Mouse (Mus musculus): ENCODE measurements around the gene Pdik1l. TPM values are rescaled to one million over a fixed set of nuclear protein-coding genes. Genes with fewer than 3 reads are reported as not detected.

Gene Pdik1l
- total and polyA plus RNA-seq, 2 experiments from 2014 or later, result 30.8 to 44.8 TPM

DNA sequence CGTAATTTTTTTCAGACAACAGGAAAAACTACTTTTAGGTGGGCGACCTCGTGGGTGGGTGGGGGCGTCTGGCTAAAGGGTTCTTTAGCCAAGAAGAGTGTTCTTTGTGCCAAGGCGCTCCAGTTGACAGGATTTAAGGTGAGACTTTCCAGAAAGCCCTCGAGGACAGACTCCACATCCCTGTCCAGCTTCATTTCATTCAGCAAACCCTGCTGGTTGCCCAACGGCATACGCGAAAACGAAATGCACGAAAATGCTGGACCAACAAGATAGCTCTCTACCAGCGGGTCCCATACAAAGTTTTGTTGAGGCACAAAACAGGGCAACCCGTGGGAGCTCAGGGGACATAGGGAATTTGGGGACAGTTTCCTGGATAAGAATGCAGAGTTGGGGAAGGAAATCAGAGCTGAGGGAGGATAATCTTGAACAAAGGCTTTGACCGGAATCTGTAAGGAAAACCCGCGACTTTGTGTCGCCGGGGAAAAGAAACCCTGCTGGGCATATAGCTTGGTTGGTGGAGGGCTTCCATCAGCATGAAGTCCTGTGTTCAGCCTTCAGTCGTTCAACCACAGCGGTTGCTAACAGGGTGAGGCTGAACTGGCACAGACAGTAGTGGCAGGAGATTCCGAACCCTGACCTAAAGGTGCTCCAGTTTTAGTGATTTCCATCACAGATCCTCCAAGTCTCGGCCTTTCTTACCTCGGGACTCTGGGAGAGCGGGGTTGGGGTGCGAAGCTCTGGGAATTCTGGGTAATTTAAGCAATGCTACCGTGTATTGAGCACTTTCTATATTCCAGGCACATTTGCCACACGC lies 37.4 kb downstream of the Pdik1l start:
- H3K4me1 ChIP-seq (ENCODE audit: insufficient read depth, low read length), result 0 out of 2 replicates have a peak, but pooled peaks cover 7% of the 10 kb centered on the region
- WGBS, result 6% methylated on average over 27 of the region's 27 CpGs

DNA sequence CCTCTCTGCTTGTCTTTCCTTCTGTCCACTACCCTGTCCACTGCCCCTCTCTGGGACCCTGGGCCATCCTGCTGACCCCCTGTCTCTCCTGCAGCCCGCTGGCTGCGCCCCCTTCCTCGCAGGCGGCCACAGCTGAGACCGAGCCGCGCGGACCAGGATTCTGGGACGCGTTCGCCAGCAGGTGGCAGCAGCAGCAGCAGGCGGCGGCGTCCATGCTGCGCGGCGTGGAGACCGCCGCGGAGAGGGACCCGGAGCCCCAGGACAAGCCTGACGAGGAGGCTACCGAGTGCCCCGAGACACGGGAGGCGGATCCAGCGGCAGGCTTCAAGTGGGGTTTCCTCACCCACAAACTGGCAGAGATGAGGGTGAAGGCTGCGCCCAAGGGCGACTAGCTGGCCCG lies 38.0 kb downstream of the Pdik1l start:
- Histone ChIP-seq H3K4me2 (ENCODE audit: low read depth, low read length, poor library complexity, severe bottlenecking) (peak overlapping the region; percentile 77), H3K9ac (replicated peaks; ENCODE audit: low read length, poor library complexity, severe bottlenecking) (peak overlapping the region; percentile 40), H3K27me3 (ENCODE audit: insufficient read depth, low read length) (peaks cover 33% of the 10 kb centered on the region), H3K4me1 (ENCODE audit: insufficient read depth, low read length) (peaks cover 8% of the 10 kb centered on the region; the same call in 1 of the 2 replicates), H3K27ac (ENCODE audit: low read depth, low read length) (no peak overlapping the region), H3K9me3 (ENCODE audit: low read length) (no peaks in the 10 kb centered on the region), H3K4me3 (ENCODE audit: low read depth, low read length) (peak overlapping the region; percentile 55), H3K36me3 (ENCODE audit: insufficient read depth, low read length) (no peaks in the 10 kb centered on the region)
- WGBS, result 2% methylated on average over 30 of the region's 30 CpGs
- TF ChIP-seq CTCF (IDR thresholded peaks at IDR 0.05), result peak; percentile 96
- peak; percentile 65 for DNase-seq (ENCODE audit: low spot score)
- ATAC-seq (ENCODE audit: low FRiP score), result no peak

More for the DNA sequence above, 37.4 kb downstream of the Pdik1l start:
- Histone ChIP-seq H3K36me3 (ENCODE audit: insufficient read depth, low read length) (no peaks in the 10 kb centered on the region), H3K4me2 (ENCODE audit: low read depth, low read length, poor library complexity, severe bottlenecking) (peak overlapping the region; percentile 77), H3K27me3 (ENCODE audit: insufficient read depth, low read length) (peaks cover 38% of the 10 kb centered on the region), H3K4me3 (ENCODE audit: low read depth, low read length) (peak overlapping the region; percentile 55), H3K9me3 (ENCODE audit: low read length) (no peaks in the 10 kb centered on the region), H3K27ac (ENCODE audit: low read depth, low read length) (no peak overlapping the region), H3K9ac (replicated peaks; ENCODE audit: low read length, poor library complexity, severe bottlenecking) (peak overlapping the region; percentile 66; the same call in 1 of the 2 replicates)
- TF ChIP-seq CTCF (IDR thresholded peaks at IDR 0.05), result no peak
- DNase-seq (ENCODE audit: low spot score), result no peak
- ATAC-seq (ENCODE audit: low FRiP score), result no peak

DNA sequence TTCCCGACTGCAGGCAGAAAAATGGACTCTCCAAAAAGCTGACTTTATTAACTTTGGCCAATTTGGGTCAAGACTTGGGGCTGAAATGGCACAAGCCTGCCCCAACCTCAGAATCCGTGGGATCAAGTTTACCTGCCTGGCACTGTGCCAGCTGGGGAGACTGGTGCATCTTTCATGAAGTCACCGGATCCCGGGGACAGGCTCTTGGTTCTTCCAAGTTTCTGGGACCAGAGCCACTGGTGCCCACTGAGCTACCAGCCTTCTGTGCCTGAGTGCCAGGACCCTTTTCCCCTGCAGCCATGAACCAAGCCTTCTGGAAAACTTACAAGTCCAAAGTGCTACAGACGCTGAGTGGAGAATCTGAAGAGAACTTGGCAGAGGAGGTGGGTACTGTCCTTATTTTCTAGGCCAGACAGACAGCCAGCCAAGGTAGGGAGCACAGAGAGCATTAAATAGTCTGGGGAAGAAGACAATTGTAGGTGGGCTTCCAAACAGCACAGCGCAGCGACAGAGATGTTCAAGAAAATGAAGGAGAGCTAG lies 40.9 kb downstream of the Pdik1l start, which contains the start of gene Gm30191:
Gm30191 (plus strand) TSS at position 217 of the 540 bp plus-strand sequence.
- H3K4me1 ChIP-seq (ENCODE audit: insufficient read depth, low read length), result peaks cover 12% of the 10 kb centered on the region; the same call in 1 of the 2 replicates

DNA sequence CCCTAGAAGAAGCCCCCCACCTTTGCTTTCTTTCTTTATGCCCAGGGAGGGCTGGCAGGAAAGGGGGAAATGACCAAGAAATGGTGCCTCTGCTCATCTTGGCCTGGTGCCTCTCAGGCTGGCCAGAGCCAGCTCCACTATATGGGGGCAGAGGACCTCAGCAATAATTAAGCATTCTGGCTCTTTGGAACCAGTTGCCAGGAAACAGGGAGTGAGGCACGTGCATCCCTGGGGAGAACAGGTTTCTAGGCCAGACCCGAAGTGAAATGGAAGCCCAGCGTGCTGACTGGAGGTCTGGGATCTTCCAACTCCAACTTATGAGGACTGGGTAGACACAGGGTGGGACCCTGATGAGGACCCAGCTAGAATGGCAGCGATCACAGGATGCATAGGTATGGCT lies 41.4 kb downstream of the Pdik1l start:
- H3K4me3 ChIP-seq (ENCODE audit: low read depth, low read length), result no peak overlapping the region
- H3K27ac ChIP-seq (ENCODE audit: low read depth, low read length), result no peak overlapping the region
- no peak overlapping the region for H3K4me2 ChIP-seq (ENCODE audit: low read depth, low read length, poor library complexity, severe bottlenecking)
- WGBS, result 16% methylated on average over 4 of the region's 4 CpGs
- no peaks in the 10 kb centered on the region for H3K36me3 ChIP-seq (ENCODE audit: insufficient read depth, low read length)
- H3K9me3 ChIP-seq (ENCODE audit: low read length), result no peaks in the 10 kb centered on the region
- ATAC-seq (ENCODE audit: low FRiP score) (no peak), DNase-seq (ENCODE audit: low spot score) (peak; percentile 80)
- H3K9ac ChIP-seq (replicated peaks; ENCODE audit: low read length, poor library complexity, severe bottlenecking), result no peak overlapping the region
- H3K27me3 ChIP-seq (ENCODE audit: insufficient read depth, low read length), result peaks cover 16% of the 10 kb centered on the region
- no peak for TF ChIP-seq CTCF (IDR thresholded peaks at IDR 0.05)
- peaks cover 12% of the 10 kb centered on the region; the same call in 1 of the 2 replicates for H3K4me1 ChIP-seq (ENCODE audit: insufficient read depth, low read length)

More for the DNA sequence above, 40.9 kb downstream of the Pdik1l start, which contains the start of gene Gm30191:
- H3K4me3 ChIP-seq (ENCODE audit: low read depth, low read length), result peak within 1 kb of the TSS; percentile 67
- H3K27ac ChIP-seq (ENCODE audit: low read depth, low read length), result no peak within 1 kb of the TSS
- no peak within 1 kb of the TSS for H3K9ac ChIP-seq (replicated peaks; ENCODE audit: low read length, poor library complexity, severe bottlenecking)
- H3K27me3 ChIP-seq (ENCODE audit: insufficient read depth, low read length), result peaks cover 18% of the 10 kb centered on the region
- H3K4me2 ChIP-seq (ENCODE audit: low read depth, low read length, poor library complexity, severe bottlenecking), result peak within 1 kb of the TSS; percentile 97
- peak; percentile 30 for DNase-seq (ENCODE audit: low spot score)
- 72% methylated on average over 7 of the region's 7 CpGs for WGBS
- no peaks in the 10 kb centered on the region for H3K9me3 ChIP-seq (ENCODE audit: low read length)
- H3K36me3 ChIP-seq (ENCODE audit: insufficient read depth, low read length), result no peaks in the 10 kb centered on the region
- TF ChIP-seq CTCF (IDR thresholded peaks at IDR 0.05), result no peak
- no peak for ATAC-seq (ENCODE audit: low FRiP score)

DNA sequence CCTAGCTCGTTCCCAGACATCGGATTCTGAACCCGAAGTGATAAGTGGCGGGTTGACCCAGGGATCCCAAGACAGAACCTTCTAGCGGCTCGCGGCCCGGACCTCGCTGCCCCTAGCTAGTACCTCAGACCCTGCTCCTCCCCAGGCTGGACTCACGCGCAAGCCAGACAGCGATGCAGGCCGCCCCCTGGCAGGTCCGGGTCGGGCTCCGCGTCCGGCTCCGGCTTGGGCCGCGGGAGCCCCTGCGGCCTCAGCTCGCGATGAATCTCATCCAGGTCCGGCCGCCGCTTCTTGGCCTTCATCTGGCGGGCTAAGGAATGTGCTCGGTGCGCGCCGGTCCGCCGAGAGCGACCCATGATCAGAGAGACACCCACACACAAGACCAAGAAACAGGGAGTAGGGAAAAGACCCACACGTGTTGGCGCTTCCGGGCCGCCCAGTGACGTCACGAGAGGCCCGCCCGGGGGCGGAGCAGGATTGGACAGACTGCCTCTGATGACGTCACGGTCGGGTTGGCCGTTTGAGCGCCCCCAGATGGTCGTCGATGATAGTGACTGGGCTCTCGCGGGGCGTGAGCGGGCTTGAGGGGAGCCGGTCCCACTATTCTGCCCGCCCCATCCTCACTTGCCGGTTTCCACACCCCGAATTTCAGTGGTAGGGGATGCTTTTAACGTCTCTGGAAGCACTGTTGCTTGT lies 42.4 kb downstream of the Pdik1l start, which contains the start of gene Zfp593:
Zfp593 (minus strand) TSS at position 445 of the 696 bp plus-strand sequence.
- Histone ChIP-seq H3K4me1 (ENCODE audit: insufficient read depth, low read length) (peaks cover 9% of the 10 kb centered on the region; the same call in 1 of the 2 replicates), H3K27ac (ENCODE audit: low read depth, low read length) (no peak within 1 kb of the TSS), H3K9ac (replicated peaks; ENCODE audit: low read length, poor library complexity, severe bottlenecking) (peak within 1 kb of the TSS; percentile 68), H3K4me3 (ENCODE audit: low read depth, low read length) (peak within 1 kb of the TSS; percentile 67), H3K36me3 (ENCODE audit: insufficient read depth, low read length) (no peaks in the 10 kb centered on the region), H3K4me2 (ENCODE audit: low read depth, low read length, poor library complexity, severe bottlenecking) (peak within 1 kb of the TSS; percentile 97), H3K27me3 (ENCODE audit: insufficient read depth, low read length) (peaks cover 11% of the 10 kb centered on the region), H3K9me3 (ENCODE audit: low read length) (no peaks in the 10 kb centered on the region)
- ATAC-seq (ENCODE audit: low FRiP score) (peak; percentile 74), DNase-seq (ENCODE audit: low spot score) (peak; percentile 93)
- under 1% methylated on average over 60 of the region's 60 CpGs for WGBS
- peak; percentile 90 for TF ChIP-seq CTCF (IDR thresholded peaks at IDR 0.05)
